Mouse (Mus musculus): ENCODE data around the gene Prkar1a.
A peak's percentile ranks its signal among the peaks of the same experiment; 100 is the strongest.
"Not testable (repeated sequence)": the region's sequence is repeated elsewhere in the genome, so short reads cannot be mapped to it uniquely, and the experiment has no call there.

The Prkar1a gene

GRCm38 (mm10) chr11:109649206-109649605 is at the start of gene Prkar1a:
Gene Prkar1a (plus strand): TSS chr11:109649405.
- DNase-seq, result no peak

GRCm38 (mm10) chr11:109607600-109607999 is 41.6 kb upstream of the Prkar1a start:
- DNase-seq, result no peak

- DNase-seq, result no peak
Observed at GRCm38 (mm10) chr11:109608976-109609625, 40.1 kb upstream of the Prkar1a start.

- peak; percentile 53 for DNase-seq
Observed at GRCm38 (mm10) chr11:109610046-109610794, 39.0 kb upstream of the Prkar1a start.

GRCm38 (mm10) chr11:109610795-109611302 is 38.4 kb upstream of the Prkar1a start:
- DNase-seq, result no peak

GRCm38 (mm10) chr11:109611303-109612149 is 37.7 kb upstream of the Prkar1a start, which contains the start of gene Wipi1:
Gene Wipi1 (minus strand): TSS chr11:109611967.
- peak; percentile 100 for DNase-seq

- no peak for DNase-seq
Observed at GRCm38 (mm10) chr11:109612871-109613529, 36.2 kb upstream of the Prkar1a start.

GRCm38 (mm10) chr11:109615286-109615685 is 33.9 kb upstream of the Prkar1a start:
- no peak for DNase-seq

- DNase-seq, result no peak
Observed at GRCm38 (mm10) chr11:109616352-109616751, 32.9 kb upstream of the Prkar1a start.

- DNase-seq, result no peak
Observed at GRCm38 (mm10) chr11:109616766-109617165, 32.4 kb upstream of the Prkar1a start.

- not testable (repeated sequence) for DNase-seq
Observed at GRCm38 (mm10) chr11:109619055-109619454, 30.1 kb upstream of the Prkar1a start.

- DNase-seq, result no peak
Observed at GRCm38 (mm10) chr11:109620356-109620755, 28.8 kb upstream of the Prkar1a start.

- no peak for DNase-seq
Observed at GRCm38 (mm10) chr11:109621183-109621582, 28.0 kb upstream of the Prkar1a start.

- DNase-seq, result peak; percentile 33
Observed at GRCm38 (mm10) chr11:109622518-109623037, 26.6 kb upstream of the Prkar1a start.

- DNase-seq, result no peak
Observed at GRCm38 (mm10) chr11:109623238-109623637, 26.0 kb upstream of the Prkar1a start.

- no peak for DNase-seq
Observed at GRCm38 (mm10) chr11:109627648-109628047, 21.6 kb upstream of the Prkar1a start.

- no peak for DNase-seq
Observed at GRCm38 (mm10) chr11:109628099-109628498, 21.1 kb upstream of the Prkar1a start.

- no peak for DNase-seq
Observed at GRCm38 (mm10) chr11:109629021-109629521, 20.1 kb upstream of the Prkar1a start.

- DNase-seq, result no peak
Observed at GRCm38 (mm10) chr11:109634928-109635327, 14.3 kb upstream of the Prkar1a start.

- DNase-seq, result no peak
Observed at GRCm38 (mm10) chr11:109635871-109636395, 13.3 kb upstream of the Prkar1a start.

- peak; percentile 79 for DNase-seq
Observed at GRCm38 (mm10) chr11:109641498-109642222, 7.5 kb upstream of the Prkar1a start.
